Mouse (Mus musculus): ENCODE measurements at regions not wholly inside any gene's neighbourhood (a gene's known extent, or its start where the extent isn't known, plus 50 kb on each side); places are given as distances from the start of the nearest gene placed in this dataset.

DNA sequence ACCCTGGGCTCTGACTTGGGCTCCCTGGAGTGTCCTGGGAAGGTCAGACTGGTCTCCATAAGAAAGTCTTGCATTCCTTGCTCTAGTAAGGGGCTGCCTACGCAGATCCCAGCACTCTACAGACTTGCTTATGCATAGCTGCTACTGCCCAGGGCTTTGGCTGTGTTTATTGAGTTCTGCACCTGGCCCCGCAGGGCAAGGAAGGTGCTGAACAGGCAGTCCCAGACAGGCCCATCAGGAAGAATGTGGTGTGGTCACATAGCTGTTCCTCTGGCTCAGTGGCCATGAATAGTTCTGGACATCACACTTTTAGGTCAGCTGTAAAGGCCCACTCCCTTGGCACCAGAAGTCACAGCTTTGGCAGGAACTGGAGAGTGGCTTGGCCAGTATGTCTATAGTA lies 70.6 kb downstream of the Cryaa start:
- TF ChIP-seq USF1 (IDR thresholded peaks at IDR 0.05; ENCODE audit: low read depth) (no peak), POLR2A (IDR thresholded peaks at IDR 0.05; ENCODE audit: insufficient read length, low read depth) (no peak), TCF12 (IDR thresholded peaks at IDR 0.05; ENCODE audit: insufficient read depth, poor library complexity, severe bottlenecking) (peak; percentile 70)

Measured in myocyte (in vitro differentiated cells).